Mouse (Mus musculus) gastrocnemius, postnatal 4 days (tissue): Measurements from ENCODE around the gene Nxn. TPM values are rescaled to one million over a fixed set of nuclear protein-coding genes. Genes with fewer than 3 reads are reported as not detected.

Source experiments
- DNase-seq, 2 experiments: peaks; one replicate each; pipeline ENCODE4 v3.0.0; 2021 to 2022; ENCODE audit warnings: low spot score in 2 of 2, mixed read lengths in 2 of 2
- total RNA-seq, 2 experiments: library from RNA; stranded (reverse); gene quantifications; 2 replicates each; pipeline ENCODE4 v1.2.3; 2021

Nxn gene
- total RNA-seq, 2 experiments from 2014 or later, result 59.8 to 60.9 TPM

- DNase-seq, result no peak
These were observed 62.7 kb downstream of the Nxn start for GRCm38 (mm10) chr11:76336224-76336623.

- no peak for DNase-seq
These were observed 64.0 kb downstream of the Nxn start for GRCm38 (mm10) chr11:76334966-76335365.

GRCm38 (mm10) chr11:76332240-76332639 lies 66.7 kb downstream of the Nxn start:
- no peak for DNase-seq

GRCm38 (mm10) chr11:76328522-76329290 lies 70.2 kb downstream of the Nxn start:
- DNase-seq, result no peak

- DNase-seq, result no peak
These were observed 70.9 kb downstream of the Nxn start for GRCm38 (mm10) chr11:76328084-76328483.

- no peak for DNase-seq
These were observed 72.3 kb downstream of the Nxn start for GRCm38 (mm10) chr11:76326672-76327071.

- DNase-seq, result no peak
These were observed 72.9 kb downstream of the Nxn start for GRCm38 (mm10) chr11:76326051-76326450.

GRCm38 (mm10) chr11:76324801-76325200 lies 74.1 kb downstream of the Nxn start:
- DNase-seq, result no peak

- no peak for DNase-seq
These were observed 74.7 kb downstream of the Nxn start for GRCm38 (mm10) chr11:76324207-76324606.

GRCm38 (mm10) chr11:76322939-76323338 lies 76.0 kb downstream of the Nxn start:
- DNase-seq, result no peak

GRCm38 (mm10) chr11:76322081-76322480 lies 76.9 kb downstream of the Nxn start:
- no peak for DNase-seq

- no peak for DNase-seq
These were observed 78.5 kb downstream of the Nxn start for GRCm38 (mm10) chr11:76320475-76320874.

GRCm38 (mm10) chr11:76319714-76320435 lies 79.1 kb downstream of the Nxn start:
- DNase-seq, result no peak

- no peak for DNase-seq
These were observed 81.0 kb downstream of the Nxn start for GRCm38 (mm10) chr11:76317904-76318303.

- no peak for DNase-seq
These were observed 83.0 kb downstream of the Nxn start for GRCm38 (mm10) chr11:76315785-76316444.

- DNase-seq, result no peak
These were observed 84.2 kb downstream of the Nxn start for GRCm38 (mm10) chr11:76314741-76315140.

GRCm38 (mm10) chr11:76314140-76314539 lies 84.8 kb downstream of the Nxn start:
- DNase-seq, result no peak

- no peak for DNase-seq
These were observed 86.1 kb downstream of the Nxn start for GRCm38 (mm10) chr11:76312805-76313204.

- DNase-seq, result no peak
These were observed 87.5 kb downstream of the Nxn start for GRCm38 (mm10) chr11:76311224-76312000.

- no peak for DNase-seq
These were observed 89.1 kb downstream of the Nxn start for GRCm38 (mm10) chr11:76309868-76310267.

GRCm38 (mm10) chr11:76309072-76309471 lies 89.9 kb downstream of the Nxn start:
- DNase-seq, result no peak
